Mouse (Mus musculus): ENCODE data around the gene Ank2. TPM values are rescaled to one million over a fixed set of nuclear protein-coding genes. Genes with fewer than 3 reads are reported as not detected.

Ank2 gene
- total and polyA plus RNA-seq, 2 experiments = 1.2 to 5.6 TPM

DNA sequence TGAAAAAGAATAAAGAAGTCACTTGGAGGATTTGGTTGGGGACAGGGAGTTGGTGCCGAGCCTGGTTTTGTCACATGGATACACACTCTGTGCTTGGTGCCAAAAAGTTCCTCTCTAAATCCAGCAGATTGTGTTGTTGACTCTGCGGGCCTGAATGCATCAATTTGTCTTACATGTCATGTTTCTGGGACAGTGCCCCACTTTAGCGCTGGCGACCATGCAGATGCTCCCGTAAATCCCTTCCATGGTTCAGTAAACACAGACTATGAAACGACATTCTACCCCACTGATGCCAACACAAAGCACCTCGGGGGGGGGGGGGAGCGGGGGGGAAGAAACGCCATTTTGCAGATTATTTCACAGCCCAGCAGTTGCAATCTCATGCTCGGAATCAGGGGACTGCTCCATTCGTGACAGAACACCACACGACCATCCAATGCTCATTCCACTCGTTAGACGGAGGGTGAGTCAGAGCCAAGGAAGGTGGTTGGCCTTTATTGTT is 112.1 kb downstream of the Ank2 start:
- Histone ChIP-seq H3K79me2 (ENCODE audit: control insufficient read depth, insufficient read depth, low read length) (no peaks in the 10 kb centered on the region), H3K4me3 (ENCODE audit: insufficient read depth, low read depth, low read length) (no peak overlapping the region), H3K9ac (ENCODE audit: low read depth, low read length) (no peak overlapping the region), H3K4me1 (ENCODE audit: control insufficient read depth, insufficient read depth, low read length) (no peaks in the 10 kb centered on the region), H3K27ac (replicated peaks; ENCODE audit: insufficient read depth, low read depth, low read length) (no peak overlapping the region), H3K27me3 (ENCODE audit: control insufficient read depth, insufficient read depth, low read length) (no peaks in the 10 kb centered on the region), H3K36me3 (ENCODE audit: control insufficient read depth, insufficient read depth, low read length) (no peaks in the 10 kb centered on the region)
- TF ChIP-seq CTCF (IDR thresholded peaks at IDR 0.05; ENCODE audit: low read depth, low read length) (no peak), POLR2A (IDR thresholded peaks at IDR 0.05; ENCODE audit: extremely low read depth, insufficient read depth, low read length) (no peak)
- DNase-seq (ENCODE audit: extremely low read depth, low read depth, low spot score) = no peak
- WGBS = 87% methylated on average over 14 of the region's 14 CpGs

DNA sequence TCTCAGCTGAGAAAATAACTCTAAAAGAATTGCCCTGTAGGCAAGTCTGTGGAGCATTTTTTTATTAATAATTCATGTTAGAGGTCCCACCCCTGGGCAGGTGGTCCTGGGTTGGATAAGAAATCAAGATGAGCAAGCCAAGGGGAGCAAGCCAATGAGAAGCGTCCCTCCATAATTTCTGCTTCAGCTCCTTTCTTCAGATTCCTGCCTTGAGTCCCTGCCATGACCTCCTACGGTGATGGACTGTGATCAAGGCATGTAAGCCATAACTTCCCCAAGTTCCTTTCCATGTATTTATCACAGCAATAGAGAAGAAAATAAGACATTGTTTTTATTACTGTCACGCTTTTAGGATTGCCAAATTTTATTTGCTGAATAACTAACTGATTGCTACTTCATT is 115.9 kb downstream of the Ank2 start:
- H3K4me3 ChIP-seq (ENCODE audit: insufficient read depth, low read depth, low read length) = no peak overlapping the region
- H3K27me3 ChIP-seq (ENCODE audit: control insufficient read depth, insufficient read depth, low read length) = no peaks in the 10 kb centered on the region
- H3K27ac ChIP-seq (replicated peaks; ENCODE audit: insufficient read depth, low read depth, low read length) = no peak overlapping the region
- no peak for TF ChIP-seq POLR2A (IDR thresholded peaks at IDR 0.05; ENCODE audit: extremely low read depth, insufficient read depth, low read length)
- TF ChIP-seq CTCF (IDR thresholded peaks at IDR 0.05; ENCODE audit: low read depth, low read length) = no peak
- 92% methylated on average over 3 of the region's 3 CpGs for WGBS
- H3K4me1 ChIP-seq (ENCODE audit: control insufficient read depth, insufficient read depth, low read length) = no peaks in the 10 kb centered on the region
- no peaks in the 10 kb centered on the region for H3K79me2 ChIP-seq (ENCODE audit: control insufficient read depth, insufficient read depth, low read length)
- H3K9ac ChIP-seq (ENCODE audit: low read depth, low read length) = no peak overlapping the region
- no peaks in the 10 kb centered on the region for H3K36me3 ChIP-seq (ENCODE audit: control insufficient read depth, insufficient read depth, low read length)
- DNase-seq (ENCODE audit: extremely low read depth, low read depth, low spot score) = no peak

GRCm38 (mm10) chr3:127376901-127377460 is 122.2 kb downstream of the Ank2 start:
- DNase-seq (ENCODE audit: extremely low read depth, low read depth, low spot score) = no peak
- no peaks in the 10 kb centered on the region for H3K36me3 ChIP-seq (ENCODE audit: control insufficient read depth, insufficient read depth, low read length)
- H3K79me2 ChIP-seq (ENCODE audit: control insufficient read depth, insufficient read depth, low read length) = no peaks in the 10 kb centered on the region
- no peaks in the 10 kb centered on the region for H3K27me3 ChIP-seq (ENCODE audit: control insufficient read depth, insufficient read depth, low read length)
- H3K27ac ChIP-seq (replicated peaks; ENCODE audit: insufficient read depth, low read depth, low read length) = no peak overlapping the region
- H3K4me3 ChIP-seq (ENCODE audit: insufficient read depth, low read depth, low read length) = no peak overlapping the region
- no peak overlapping the region for H3K9ac ChIP-seq (ENCODE audit: low read depth, low read length)
- no peaks in the 10 kb centered on the region for H3K4me1 ChIP-seq (ENCODE audit: control insufficient read depth, insufficient read depth, low read length)
- WGBS = 92% methylated on average over 8 of the region's 8 CpGs
- TF ChIP-seq POLR2A (IDR thresholded peaks at IDR 0.05; ENCODE audit: extremely low read depth, insufficient read depth, low read length) = no peak
- TF ChIP-seq CTCF (IDR thresholded peaks at IDR 0.05; ENCODE audit: low read depth, low read length) = no peak

DNA sequence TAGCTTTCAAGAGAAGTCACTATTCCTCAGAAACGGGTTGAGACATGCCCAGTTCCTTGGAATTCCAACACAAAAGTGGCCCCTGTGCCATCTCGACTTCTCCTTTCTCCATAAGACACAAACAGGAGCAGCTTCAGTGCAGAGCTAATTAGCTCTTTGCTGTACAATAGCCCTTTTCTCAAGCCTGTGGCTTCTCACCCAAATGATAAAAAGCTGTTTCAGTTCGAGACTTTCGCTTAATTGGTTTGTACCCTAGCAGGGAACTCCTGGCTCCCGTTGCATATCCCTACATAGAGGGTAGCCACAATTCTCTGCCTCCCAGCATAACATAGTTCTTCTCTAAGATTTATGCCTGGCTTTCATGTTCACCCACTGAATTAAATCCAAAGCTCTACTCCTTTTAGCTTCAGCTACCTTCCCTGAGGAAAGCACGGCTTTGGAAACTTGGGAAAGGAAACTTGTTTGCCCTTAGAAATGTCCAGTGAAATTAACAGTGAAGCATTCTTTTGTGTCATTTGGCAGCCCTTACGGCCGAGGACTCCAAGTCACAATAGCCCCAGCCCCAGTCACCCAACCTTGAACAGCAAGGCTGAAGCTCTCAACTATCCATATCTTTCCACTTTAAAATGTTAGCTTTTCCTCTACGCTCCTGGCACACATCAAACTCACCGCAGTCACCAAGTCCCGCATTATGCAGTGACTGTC is 123.0 kb downstream of the Ank2 start:
- Histone ChIP-seq H3K4me3 (ENCODE audit: insufficient read depth, low read depth, low read length) (no peak overlapping the region), H3K27me3 (ENCODE audit: control insufficient read depth, insufficient read depth, low read length) (no peaks in the 10 kb centered on the region), H3K9ac (ENCODE audit: low read depth, low read length) (no peak overlapping the region), H3K79me2 (ENCODE audit: control insufficient read depth, insufficient read depth, low read length) (no peaks in the 10 kb centered on the region), H3K36me3 (ENCODE audit: control insufficient read depth, insufficient read depth, low read length) (no peaks in the 10 kb centered on the region), H3K27ac (replicated peaks; ENCODE audit: insufficient read depth, low read depth, low read length) (no peak overlapping the region), H3K4me1 (ENCODE audit: control insufficient read depth, insufficient read depth, low read length) (no peaks in the 10 kb centered on the region)
- no peak for DNase-seq (ENCODE audit: extremely low read depth, low read depth, low spot score)
- WGBS = 76% methylated on average over 11 of the region's 11 CpGs
- TF ChIP-seq CTCF (IDR thresholded peaks at IDR 0.05; ENCODE audit: low read depth, low read length) (no peak), POLR2A (IDR thresholded peaks at IDR 0.05; ENCODE audit: extremely low read depth, insufficient read depth, low read length) (no peak)

DNA sequence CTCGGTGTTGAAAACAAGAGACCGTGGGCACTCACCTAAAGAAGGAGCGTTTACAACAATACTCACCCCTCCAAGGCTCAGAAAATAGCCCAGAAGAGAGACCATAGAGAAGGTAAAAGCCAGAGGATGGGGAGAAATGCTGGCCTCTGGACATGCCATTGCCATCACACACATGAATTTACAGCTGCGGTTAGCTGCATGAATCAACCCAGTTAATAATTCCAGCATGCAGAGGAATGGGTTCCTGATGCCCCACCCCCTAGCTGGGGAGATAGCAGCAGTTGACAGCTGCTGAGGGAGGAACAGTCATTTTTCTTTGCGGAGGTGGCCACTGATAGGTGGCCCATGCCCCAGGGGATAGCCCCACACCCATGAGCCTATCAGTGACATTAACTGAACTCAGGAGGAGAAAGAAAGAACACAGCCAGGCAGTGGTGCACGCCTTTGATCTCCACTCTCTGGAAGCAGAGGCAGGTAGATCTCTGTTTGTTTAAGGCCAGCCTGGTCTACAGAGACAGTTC is 124.9 kb downstream of the Ank2 start:
- no peaks in the 10 kb centered on the region for H3K79me2 ChIP-seq (ENCODE audit: control insufficient read depth, insufficient read depth, low read length)
- H3K9ac ChIP-seq (ENCODE audit: low read depth, low read length) = no peak overlapping the region
- H3K36me3 ChIP-seq (ENCODE audit: control insufficient read depth, insufficient read depth, low read length) = no peaks in the 10 kb centered on the region
- H3K27me3 ChIP-seq (ENCODE audit: control insufficient read depth, insufficient read depth, low read length) = no peaks in the 10 kb centered on the region
- TF ChIP-seq CTCF (IDR thresholded peaks at IDR 0.05; ENCODE audit: low read depth, low read length) (no peak), POLR2A (IDR thresholded peaks at IDR 0.05; ENCODE audit: extremely low read depth, insufficient read depth, low read length) (no peak)
- no peak overlapping the region for H3K4me3 ChIP-seq (ENCODE audit: insufficient read depth, low read depth, low read length)
- H3K4me1 ChIP-seq (ENCODE audit: control insufficient read depth, insufficient read depth, low read length) = no peaks in the 10 kb centered on the region
- no peak for DNase-seq (ENCODE audit: extremely low read depth, low read depth, low spot score)
- H3K27ac ChIP-seq (replicated peaks; ENCODE audit: insufficient read depth, low read depth, low read length) = no peak overlapping the region
- 88% methylated on average over 6 of the region's 6 CpGs for WGBS

DNA sequence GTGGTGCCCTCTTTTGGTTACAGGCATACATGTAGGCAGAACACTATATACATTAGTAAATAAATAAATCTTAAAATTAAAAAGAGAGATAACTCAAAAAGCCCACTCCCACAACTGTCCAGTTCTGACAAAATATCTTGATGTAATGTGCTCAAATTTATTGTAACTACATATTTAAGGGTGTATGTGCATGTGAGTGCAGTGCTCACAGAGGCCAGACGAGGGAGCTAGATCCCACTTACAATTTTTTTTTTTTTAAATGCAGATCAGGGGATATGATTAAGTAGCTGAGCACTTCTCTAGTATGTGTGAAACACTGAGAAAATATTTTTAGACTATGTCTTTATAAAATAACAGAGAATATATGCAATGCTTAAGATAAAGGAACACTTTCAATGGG is 127.4 kb downstream of the Ank2 start:
- DNase-seq (ENCODE audit: extremely low read depth, low read depth, low spot score) = no peak
- no peak for TF ChIP-seq CTCF (IDR thresholded peaks at IDR 0.05; ENCODE audit: low read depth, low read length)
- TF ChIP-seq POLR2A (IDR thresholded peaks at IDR 0.05; ENCODE audit: extremely low read depth, insufficient read depth, low read length) = no peak
- Histone ChIP-seq H3K4me1 (ENCODE audit: control insufficient read depth, insufficient read depth, low read length) (no peaks in the 10 kb centered on the region), H3K79me2 (ENCODE audit: control insufficient read depth, insufficient read depth, low read length) (no peaks in the 10 kb centered on the region), H3K27me3 (ENCODE audit: control insufficient read depth, insufficient read depth, low read length) (no peaks in the 10 kb centered on the region), H3K4me3 (ENCODE audit: insufficient read depth, low read depth, low read length) (no peak overlapping the region), H3K36me3 (ENCODE audit: control insufficient read depth, insufficient read depth, low read length) (no peaks in the 10 kb centered on the region), H3K27ac (replicated peaks; ENCODE audit: insufficient read depth, low read depth, low read length) (no peak overlapping the region), H3K9ac (ENCODE audit: low read depth, low read length) (no peak overlapping the region)
- WGBS = 72% methylated on average over 1 of the region's 1 CpGs

Data from liver, adult 2 months (tissue).